Mouse (Mus musculus) lung, postnatal 0 days (tissue): ENCODE data around the gene Eef1akmt2.

Source experiments
- CTCF ChIP-seq: IDR thresholded peaks from 2 replicates; pipeline ENCODE4 v1.5.1; 2016; ENCODE audit warnings: antibody characterized with exemption, mild to moderate bottlenecking
- EP300 ChIP-seq: IDR thresholded peaks from 2 replicates; pipeline ENCODE4 v1.6.1; 2016; ENCODE audit warnings: antibody characterized with exemption, mild to moderate bottlenecking, control low read depth

DNA sequence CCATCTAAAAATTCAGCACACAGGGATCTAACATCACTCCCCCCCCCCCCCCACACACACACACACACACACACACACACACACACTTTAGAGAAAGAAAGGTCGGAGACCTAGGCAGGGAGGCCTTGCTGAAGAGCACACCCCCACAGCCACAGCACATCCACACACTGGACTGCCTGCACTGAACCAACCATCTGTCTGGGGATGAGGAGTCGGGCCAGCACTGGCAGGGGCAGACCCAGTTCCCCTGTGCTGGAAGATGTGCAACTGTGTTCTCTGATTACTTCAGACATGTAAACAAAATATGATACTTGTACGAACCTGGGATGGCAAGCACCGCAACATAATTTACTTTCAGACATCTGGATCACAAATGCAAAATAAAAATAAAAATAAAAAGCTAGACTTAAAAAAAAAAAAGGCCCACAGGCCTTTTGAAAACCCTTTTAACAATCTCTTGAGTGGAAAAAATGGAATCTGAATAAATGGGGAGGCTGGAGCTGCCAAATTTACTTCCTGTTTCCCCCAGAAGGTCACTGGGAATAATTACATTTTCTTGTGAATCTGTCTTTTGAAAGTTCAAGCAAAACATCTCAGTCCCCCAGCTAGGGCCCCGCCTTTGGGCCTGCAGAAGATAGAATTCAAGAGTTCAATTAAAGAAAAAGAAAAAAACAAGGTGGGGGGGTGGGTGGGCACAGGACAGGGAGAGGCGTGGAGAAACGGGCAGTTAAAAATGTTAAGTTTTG lies 44.2 kb downstream of the Eef1akmt2 start:
- TF ChIP-seq CTCF (no peak), EP300 (no peak)
